Mouse (Mus musculus): ENCODE data around the gene Nim1k. TPM values are rescaled to one million over a fixed set of nuclear protein-coding genes. Genes with fewer than 3 reads are reported as not detected.
A peak's percentile ranks its signal among the peaks of the same experiment; 100 is the strongest.

Gene Nim1k
- polyA plus RNA-seq, 1 experiment, result 9.2 TPM

GRCm38 (mm10) chr13:119690876-119691620, 64.6 kb downstream of the Nim1k start:
- no peak for DNase-seq (ENCODE audit: extremely low spot score in 1 of 2, low spot score in 1 of 2)

- DNase-seq (ENCODE audit: extremely low spot score in 1 of 2, low spot score in 1 of 2), result peak; percentile 99
Observed at GRCm38 (mm10) chr13:119690039-119690728, 65.5 kb downstream of the Nim1k start, which contains the start of gene Hmgcs1. Gene Hmgcs1, plus strand, starts transcription at chr13:119690379.

- DNase-seq (ENCODE audit: extremely low spot score in 1 of 2, low spot score in 1 of 2), result no peak
Observed at GRCm38 (mm10) chr13:119689709-119690038, 66.0 kb downstream of the Nim1k start.

GRCm38 (mm10) chr13:119684416-119685177, 71.1 kb downstream of the Nim1k start:
- no peak for DNase-seq (ENCODE audit: extremely low spot score in 1 of 2, low spot score in 1 of 2)

GRCm38 (mm10) chr13:119681161-119681560, 74.5 kb downstream of the Nim1k start:
- no peak for DNase-seq (ENCODE audit: extremely low spot score in 1 of 2, low spot score in 1 of 2)

- DNase-seq (ENCODE audit: extremely low spot score in 1 of 2, low spot score in 1 of 2), result no peak
Observed at GRCm38 (mm10) chr13:119679721-119680120, 76.0 kb downstream of the Nim1k start.

- no peak for DNase-seq (ENCODE audit: extremely low spot score in 1 of 2, low spot score in 1 of 2)
Observed at GRCm38 (mm10) chr13:119678794-119679193, 76.9 kb downstream of the Nim1k start.

GRCm38 (mm10) chr13:119661420-119661819, 94.3 kb downstream of the Nim1k start:
- DNase-seq (ENCODE audit: extremely low spot score in 1 of 2, low spot score in 1 of 2), result peak in 1 of 2 experiments; percentile 50

Other genes with a start within 250 kb of the Nim1k start
- 0.19 and 2.3 TPM in 2 replicates for gene Ccl28, start 132.1 kb downstream of the Nim1k start, polyA plus RNA-seq (2012; rRNA removed)
- 174 and 189 TPM in 2 replicates for gene Hmgcs1, start 65.5 kb downstream of the Nim1k start, polyA plus RNA-seq (2012; rRNA removed)
- 29.3 and 30.3 TPM in 2 replicates for gene Zfp131, start 35.0 kb upstream of the Nim1k start, polyA plus RNA-seq (2012; rRNA removed)
- not detected in 2 replicates for gene AF067063, start 74.3 kb upstream of the Nim1k start, polyA plus RNA-seq (2012; rRNA removed)
- gene D13Ertd608e, start 80.1 kb upstream of the Nim1k start, polyA plus RNA-seq (2012; rRNA removed), result not detected in 2 replicates
- gene Tcstv1, start 138.9 kb upstream of the Nim1k start, polyA plus RNA-seq (2012; rRNA removed), result not detected in 2 replicates
- not detected in 2 replicates for gene Gm21761, start 173.4 kb upstream of the Nim1k start, polyA plus RNA-seq (2012; rRNA removed)
- not detected in 2 replicates for gene B020031M17Rik, start 194.9 kb upstream of the Nim1k start, polyA plus RNA-seq (2012; rRNA removed)